Mouse (Mus musculus) testis, adult 2 months (tissue): ENCODE measurements at regions not wholly inside any gene's neighbourhood (a gene's known extent, or its start where the extent isn't known, plus 50 kb on each side); places are given as distances from the start of the nearest gene placed in this dataset.

Experiments used
- H3K27ac ChIP-seq: fragments of 200-500 bp; 2 replicates; pipeline ENCODE4 v1.5.1; 2012; ENCODE audit warnings: low read depth, low read length; ENCODE audit not compliant: control insufficient read depth, insufficient read depth
- H3K27me3 ChIP-seq: fragments of 200-500 bp; 2 replicates; pipeline ENCODE4 v1.6.1; 2012; ENCODE audit warnings: mild to moderate bottlenecking, low read length, moderate library complexity; ENCODE audit not compliant: control insufficient read depth, insufficient read depth
- H3K36me3 ChIP-seq: fragments of 200-500 bp; 2 replicates; pipeline ENCODE4 v1.6.1; 2012; ENCODE audit warnings: mild to moderate bottlenecking, low read length; ENCODE audit not compliant: control insufficient read depth, insufficient read depth
- H3K4me1 ChIP-seq: fragments of 200-500 bp; 2 replicates; pipeline ENCODE4 v1.6.1; 2012; ENCODE audit warnings: low read length; ENCODE audit not compliant: control insufficient read depth, insufficient read depth
- H3K4me3 ChIP-seq: fragments of 200-500 bp; 2 replicates; pipeline ENCODE4 v1.5.1; 2012; ENCODE audit warnings: low read depth, mild to moderate bottlenecking, low read length, moderate library complexity, mixed read lengths; ENCODE audit not compliant: control insufficient read depth
- CTCF ChIP-seq: fragments of 200-500 bp; IDR thresholded peaks from 2 replicates; pipeline ENCODE4 v1.5.1; 2012; ENCODE audit warnings: low read depth, mild to moderate bottlenecking, inconsistent platforms, low read length, moderate library complexity; ENCODE audit not compliant: control insufficient read depth, insufficient read depth, insufficient replicate concordance
- POLR2A ChIP-seq: fragments of 200-500 bp; IDR thresholded peaks from 2 replicates; pipeline ENCODE4 v1.6.1; 2012; ENCODE audit warnings: low read depth, mild to moderate bottlenecking, inconsistent platforms, low read length, moderate library complexity; ENCODE audit not compliant: control insufficient read depth

GRCm38 (mm10) chr3:120004588-120004987, 220.3 kb upstream of the Ptbp2 start:
- H3K27ac ChIP-seq, result no peak overlapping the region
- H3K4me3 ChIP-seq, result no peak overlapping the region
- H3K4me1 ChIP-seq, result no peaks in the 10 kb centered on the region
- no peaks in the 10 kb centered on the region for H3K36me3 ChIP-seq
- no peak for TF ChIP-seq POLR2A
- no peak for TF ChIP-seq CTCF
- H3K27me3 ChIP-seq, result no peaks in the 10 kb centered on the region

- H3K27ac ChIP-seq, result no peak overlapping the region
- no peaks in the 10 kb centered on the region for H3K36me3 ChIP-seq
- TF ChIP-seq CTCF, result no peak
- TF ChIP-seq POLR2A, result no peak
- no peak overlapping the region for H3K4me3 ChIP-seq
- no peaks in the 10 kb centered on the region for H3K27me3 ChIP-seq
- no peaks in the 10 kb centered on the region for H3K4me1 ChIP-seq
Observed at GRCm38 (mm10) chr3:120000281-120000680, 216.0 kb upstream of the Ptbp2 start.

GRCm38 (mm10) chr3:119996258-119996988, 212.2 kb upstream of the Ptbp2 start:
- H3K27ac ChIP-seq, result no peak overlapping the region
- no peaks in the 10 kb centered on the region for H3K27me3 ChIP-seq
- TF ChIP-seq POLR2A, result no peak
- no peak for TF ChIP-seq CTCF
- no peaks in the 10 kb centered on the region for H3K4me1 ChIP-seq
- no peaks in the 10 kb centered on the region for H3K36me3 ChIP-seq
- no peak overlapping the region for H3K4me3 ChIP-seq

- TF ChIP-seq CTCF (no peak), POLR2A (no peak)
- H3K4me3 ChIP-seq, result no peak overlapping the region
- peak overlapping the region; percentile 8; the same call in 1 of the 2 replicates for H3K27ac ChIP-seq
Observed at GRCm38 (mm10) chr3:119995781-119996180, 211.5 kb upstream of the Ptbp2 start.

GRCm38 (mm10) chr3:119987245-119987852, 203.1 kb upstream of the Ptbp2 start:
- no peaks in the 10 kb centered on the region for H3K4me1 ChIP-seq
- no peak overlapping the region for H3K4me3 ChIP-seq
- no peaks in the 10 kb centered on the region for H3K27me3 ChIP-seq
- TF ChIP-seq POLR2A (no peak), CTCF (no peak)
- H3K27ac ChIP-seq, result no peak overlapping the region
- H3K36me3 ChIP-seq, result no peaks in the 10 kb centered on the region

More at GRCm38 (mm10) chr3:119995781-119996180, 211.5 kb upstream of the Ptbp2 start:
- Histone ChIP-seq H3K36me3 (no peaks in the 10 kb centered on the region), H3K27me3 (no peaks in the 10 kb centered on the region), H3K4me1 (no peaks in the 10 kb centered on the region)

- TF ChIP-seq CTCF (no peak), POLR2A (no peak)
- no peaks in the 10 kb centered on the region for H3K4me1 ChIP-seq
- H3K4me3 ChIP-seq, result no peak overlapping the region
- no peaks in the 10 kb centered on the region for H3K36me3 ChIP-seq
- no peak overlapping the region for H3K27ac ChIP-seq
- H3K27me3 ChIP-seq, result no peaks in the 10 kb centered on the region
Observed at GRCm38 (mm10) chr3:119977349-119977748, 193.1 kb upstream of the Ptbp2 start.

GRCm38 (mm10) chr3:119976363-119976762, 192.1 kb upstream of the Ptbp2 start:
- Histone ChIP-seq H3K4me1 (no peaks in the 10 kb centered on the region), H3K27me3 (no peaks in the 10 kb centered on the region)
- TF ChIP-seq CTCF (no peak), POLR2A (no peak)

More at GRCm38 (mm10) chr3:119976363-119976762, 192.1 kb upstream of the Ptbp2 start:
- Histone ChIP-seq H3K4me3 (no peak overlapping the region), H3K36me3 (no peaks in the 10 kb centered on the region), H3K27ac (no peak overlapping the region)
